Mouse (Mus musculus): ENCODE data around the gene Cacna2d1. TPM values are rescaled to one million over a fixed set of nuclear protein-coding genes. Genes with fewer than 3 reads are reported as not detected.

Gene Cacna2d1
- 13.9 and 23.3 TPM in 2 replicates for polyA plus RNA-seq (2012; rRNA removed)

GRCm38 (mm10) chr5:15934376-15935233 is at the start of gene Cacna2d1:
Gene Cacna2d1, plus strand, starts transcription at chr5:15934691.

Other genes with a start within 250 kb of the Cacna2d1 start
- gene Speer4c, start 220.4 kb upstream of the Cacna2d1 start, polyA plus RNA-seq (2012; rRNA removed), result not detected in 2 replicates